Mouse (Mus musculus) stomach, postnatal 0 days (tissue): ENCODE measurements around the gene Igfbpl1. TPM values are rescaled to one million over a fixed set of nuclear protein-coding genes. Genes with fewer than 3 reads are reported as not detected.

ENCODE experiments used
- ATAC-seq: fragments of 200-750 bp; cut with Nextera tagmentation; 2 replicates; pipeline ENCODE4 v1.8.0; 2017; ENCODE audit not compliant: low FRiP score, low TSS enrichment
- DNase-seq: peaks from one replicate; pipeline ENCODE4 v3.0.0-alpha.2; 2016; ENCODE audit warnings: low spot score
- H3K27ac ChIP-seq: fragments of 300-500 bp; sonication (generic); replicated peaks from 2 replicates; pipeline ENCODE4 v1.5.1; 2014; ENCODE audit warnings: mild to moderate bottlenecking, control low read depth
- H3K27me3 ChIP-seq: fragments of 300-500 bp; sonication (generic); 2 replicates; pipeline ENCODE4 v1.6.1; 2014; ENCODE audit warnings: low read length; ENCODE audit not compliant: control insufficient read depth, insufficient read depth
- H3K36me3 ChIP-seq: fragments of 300-500 bp; sonication (generic); 2 replicates; pipeline ENCODE4 v1.6.1; 2014; ENCODE audit warnings: low read length, mixed read lengths; ENCODE audit not compliant: control insufficient read depth, insufficient read depth
- H3K4me1 ChIP-seq: fragments of 300-500 bp; sonication (generic); replicated peaks from 2 replicates; pipeline ENCODE4 v1.6.1; 2014; ENCODE audit warnings: antibody characterized with exemption; ENCODE audit not compliant: control insufficient read depth, insufficient read depth
- H3K4me2 ChIP-seq: fragments of 300-500 bp; sonication (generic); replicated peaks from 2 replicates; pipeline ENCODE4 v1.6.1; 2014; ENCODE audit warnings: low read depth, mild to moderate bottlenecking, control low read depth, moderate library complexity
- H3K4me3 ChIP-seq: fragments of 300-500 bp; sonication (generic); 2 replicates; pipeline ENCODE4 v1.5.1; 2014; ENCODE audit warnings: low read depth, low read length, control low read depth
- H3K9ac ChIP-seq: fragments of 300-500 bp; sonication (generic); 2 replicates; pipeline ENCODE4 v1.6.1; 2014; ENCODE audit warnings: mild to moderate bottlenecking, low read length, control low read depth, mixed read lengths
- H3K9me3 ChIP-seq: fragments of 300-500 bp; sonication (generic); 2 replicates; pipeline ENCODE4 v1.6.1; 2016; ENCODE audit warnings: low read length; ENCODE audit not compliant: control insufficient read depth
- CTCF ChIP-seq: IDR thresholded peaks from 2 replicates; pipeline ENCODE4 v1.5.1; 2016; ENCODE audit warnings: antibody characterized with exemption, low read depth, mild to moderate bottlenecking, moderate library complexity
- EP300 ChIP-seq: optimal IDR thresholded peaks from 2 replicates; pipeline ENCODE3; 2016; ENCODE audit warnings: antibody characterized with exemption
- WGBS: fragments of 180-500 bp; shearing (Covaris S2); extraction: QIAGEN DNeasy Blood & Tissue Kit; methylation state at CpG from one replicate; pipeline ENCODE4 v1.1.7; 2014; 5-methylcytosine and 5-hydroxymethylcytosine counted together
- polyA plus RNA-seq: library from polyadenylated mRNA; unstranded; fragments of >200 nt; fragmentation: Nextera tagmentation; extraction: Ambion mirVana; gene quantifications from 2 replicates; pipeline ENCODE4 v1.2.1, GENCODE M21; 2015

Igfbpl1 gene
- polyA plus RNA-seq, 1 experiment from 2014 or later, result 0.17 TPM

GRCm38 (mm10) chr4:45819208-45819931 is 7.4 kb downstream of the Igfbpl1 start:
- 0 out of 2 replicates have a peak overlapping the region, but pooled peaks have one; percentile 6 for H3K27ac ChIP-seq
- H3K9ac ChIP-seq, result peak overlapping the region; percentile 27
- H3K36me3 ChIP-seq, result no peaks in the 10 kb centered on the region
- WGBS, result 4% methylated on average over 17 of the region's 17 CpGs
- ATAC-seq (0 out of 2 replicates have a peak, but pooled peaks have one; percentile 37), DNase-seq (peak; percentile 37)
- no peak for TF ChIP-seq EP300
- no peak for TF ChIP-seq CTCF
- H3K4me1 ChIP-seq, result no peaks in the 10 kb centered on the region
- H3K4me2 ChIP-seq, result peak overlapping the region; percentile 50
- H3K27me3 ChIP-seq, result no peaks in the 10 kb centered on the region
- H3K9me3 ChIP-seq, result no peaks in the 10 kb centered on the region
- H3K4me3 ChIP-seq, result no peak overlapping the region

- no peak for ATAC-seq
Measured at GRCm38 (mm10) chr4:45818814-45819207, 7.9 kb downstream of the Igfbpl1 start.

GRCm38 (mm10) chr4:45815542-45815941 is 11.2 kb downstream of the Igfbpl1 start:
- Histone ChIP-seq H3K4me1 (no peaks in the 10 kb centered on the region), H3K36me3 (no peaks in the 10 kb centered on the region), H3K27me3 (no peaks in the 10 kb centered on the region), H3K9ac (no peak overlapping the region), H3K4me3 (no peak overlapping the region), H3K9me3 (no peaks in the 10 kb centered on the region), H3K4me2 (no peak overlapping the region), H3K27ac (no peak overlapping the region)
- TF ChIP-seq CTCF (peak; percentile 72), EP300 (no peak)
- 40% methylated on average over 7 of the region's 7 CpGs for WGBS
- ATAC-seq, result no peak
- peak; percentile 29 for DNase-seq

More at GRCm38 (mm10) chr4:45818814-45819207, 7.9 kb downstream of the Igfbpl1 start:
- no peaks in the 10 kb centered on the region for H3K36me3 ChIP-seq
- no peak for DNase-seq
- TF ChIP-seq EP300 (no peak), CTCF (no peak)
- H3K27me3 ChIP-seq, result no peaks in the 10 kb centered on the region
- no peaks in the 10 kb centered on the region for H3K4me1 ChIP-seq
- whole genome bisulfite sequencing, result 44% methylated on average over 4 of the region's 4 CpGs
- no peaks in the 10 kb centered on the region for H3K9me3 ChIP-seq
- H3K9ac ChIP-seq, result peak overlapping the region; percentile 18; the same call in 1 of the 2 replicates
- no peak overlapping the region for H3K4me3 ChIP-seq
- no peak overlapping the region for H3K27ac ChIP-seq
- H3K4me2 ChIP-seq, result peak overlapping the region; percentile 50

GRCm38 (mm10) chr4:45811250-45811649 is 15.5 kb downstream of the Igfbpl1 start:
- no peak overlapping the region for H3K4me2 ChIP-seq
- no peaks in the 10 kb centered on the region for H3K4me1 ChIP-seq
- H3K9ac ChIP-seq, result no peak overlapping the region
- DNase-seq (no peak), ATAC-seq (no peak)
- no peak overlapping the region for H3K4me3 ChIP-seq
- TF ChIP-seq CTCF (no peak), EP300 (no peak)
- H3K36me3 ChIP-seq, result no peaks in the 10 kb centered on the region
- H3K27ac ChIP-seq, result no peak overlapping the region
- no peaks in the 10 kb centered on the region for H3K9me3 ChIP-seq
- H3K27me3 ChIP-seq, result no peaks in the 10 kb centered on the region
- WGBS, result 27% methylated on average over 8 of the region's 8 CpGs

GRCm38 (mm10) chr4:45808034-45808433 is 18.7 kb downstream of the Igfbpl1 start:
- H3K36me3 ChIP-seq, result no peaks in the 10 kb centered on the region
- ATAC-seq, result no peak
- no peak for DNase-seq
- no peak overlapping the region for H3K9ac ChIP-seq
- no peaks in the 10 kb centered on the region for H3K4me1 ChIP-seq
- H3K9me3 ChIP-seq, result no peaks in the 10 kb centered on the region
- no peak overlapping the region for H3K4me2 ChIP-seq
- H3K27ac ChIP-seq, result no peak overlapping the region
- 52% methylated on average over 7 of the region's 7 CpGs for WGBS
- H3K4me3 ChIP-seq, result no peak overlapping the region
- no peak for TF ChIP-seq EP300
- no peak for TF ChIP-seq CTCF
- H3K27me3 ChIP-seq, result no peaks in the 10 kb centered on the region

- no peak for DNase-seq
- no peak overlapping the region for H3K4me2 ChIP-seq
Measured at GRCm38 (mm10) chr4:45802900-45803299, 23.8 kb downstream of the Igfbpl1 start.

More at GRCm38 (mm10) chr4:45802900-45803299, 23.8 kb downstream of the Igfbpl1 start:
- 0 out of 2 replicates have a peak, but pooled peaks cover 2% of the 10 kb centered on the region for H3K4me1 ChIP-seq
- TF ChIP-seq CTCF (no peak), EP300 (no peak)
- H3K36me3 ChIP-seq, result no peaks in the 10 kb centered on the region
- ATAC-seq, result no peak
- H3K27me3 ChIP-seq, result no peaks in the 10 kb centered on the region
- 95% methylated on average over 14 of the region's 14 CpGs for WGBS
- H3K4me3 ChIP-seq, result no peak overlapping the region
- no peak overlapping the region for H3K9ac ChIP-seq
- no peaks in the 10 kb centered on the region for H3K9me3 ChIP-seq
- no peak overlapping the region for H3K27ac ChIP-seq
